25 mouse cellular contexts compared by ENCODE assay signal in the genomic region with DNA sequence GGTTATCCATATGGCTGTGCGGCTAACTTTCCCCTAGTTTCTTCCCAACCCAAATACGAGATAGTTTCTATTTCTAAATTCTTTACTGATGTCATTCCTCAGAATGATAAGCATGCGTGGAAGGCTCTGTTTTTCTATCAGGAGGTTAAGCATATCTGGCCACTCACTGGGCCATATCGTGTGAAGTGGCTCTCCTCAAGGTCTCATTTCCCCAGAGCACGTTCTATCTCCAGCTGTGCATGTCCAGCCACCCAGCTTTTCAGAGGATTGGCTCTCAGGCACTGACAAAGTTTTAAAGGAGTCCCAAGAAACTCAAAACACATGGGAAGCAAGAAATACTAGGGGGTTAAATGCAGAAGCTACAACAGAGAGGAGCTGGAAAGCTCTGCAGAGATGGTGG.
"Had no signal": no experiment of that assay in that cellular context is flagged by ENCODE, and none has a peak within 500 bp of the region (broad histone marks: within the 10 kb centered on the region; RNA-seq: fewer than 3 reads in every experiment).

No protein-coding gene starts in this region.

- H3K36me3 ChIP-seq: heart, embryonic 12.5 days; hindbrain, embryonic 10.5 days; hindbrain, embryonic 12.5 days; intestine, embryonic 15.5 days; limb, embryonic 10.5 days; limb, embryonic 12.5 days; liver, embryonic 13.5 days; liver, embryonic 15.5 days had no signal

- H3K9ac ChIP-seq: heart, embryonic 12.5 days; hindbrain, embryonic 12.5 days; hindbrain, embryonic 14.5 days; intestine, embryonic 15.5 days; limb, embryonic 12.5 days; liver, embryonic 13.5 days; liver, embryonic 15.5 days had no signal

- ATAC-seq: hindbrain, embryonic 16.5 days; inflammation-experienced regulatory T-cells, adult 6 months; intestine, embryonic 15.5 days; intestine, postnatal 0 days had no signal

- DNase-seq: gastrocnemius, adult 2 months; gastrocnemius, postnatal 10 days; gastrocnemius, postnatal 25 days; heart, adult 2 months; heart, postnatal 14 days; heart, postnatal 36 days; kidney, adult 18-20 months; kidney, adult 8-10 months; kidney, postnatal 10 days; kidney, postnatal 25 days; kidney, postnatal 4 days; liver; liver, embryonic 13.5 days had no signal

- H3K27me3 ChIP-seq: heart, embryonic 12.5 days; hindbrain, embryonic 12.5 days; intestine, embryonic 15.5 days; limb, embryonic 12.5 days; liver, embryonic 13.5 days; liver, embryonic 15.5 days had no signal

- H3K27ac ChIP-seq: gastrocnemius, adult 2 months; heart, adult 2 months; hindbrain, embryonic 10.5 days; hindbrain, embryonic 12.5 days; hindbrain, embryonic 14.5 days; intestine, embryonic 15.5 days; limb, embryonic 10.5 days; limb, embryonic 12.5 days; liver, embryonic 13.5 days; liver, embryonic 15.5 days had no signal

- H3K4me3 ChIP-seq: gastrocnemius, adult 2 months; heart, adult 2 months; heart, embryonic 12.5 days; hindbrain, embryonic 10.5 days; hindbrain, embryonic 12.5 days; intestine, embryonic 15.5 days; limb, embryonic 10.5 days; limb, embryonic 12.5 days; liver, embryonic 13.5 days; liver, embryonic 15.5 days had no signal

- H3K9me3 ChIP-seq: hindbrain, embryonic 12.5 days; intestine, embryonic 15.5 days; limb, embryonic 10.5 days; limb, embryonic 12.5 days; liver, embryonic 13.5 days; liver, embryonic 15.5 days had no signal

- H3K4me1 ChIP-seq: hindbrain, embryonic 12.5 days; intestine, embryonic 15.5 days; limb, embryonic 10.5 days; liver, embryonic 13.5 days; liver, embryonic 15.5 days had no signal

- H3K4me2 ChIP-seq: heart, embryonic 12.5 days; hindbrain, embryonic 12.5 days; hindbrain, embryonic 14.5 days; intestine, embryonic 15.5 days; limb, embryonic 12.5 days; liver, embryonic 11.5 days; liver, embryonic 13.5 days; liver, embryonic 15.5 days had no signal
